Mouse (Mus musculus) forebrain, postnatal 0 days (tissue): ENCODE measurements at regions not wholly inside any gene's neighbourhood (a gene's known extent, or its start where the extent isn't known, plus 50 kb on each side); places are given as distances from the start of the nearest gene placed in this dataset.

Source experiments
- ATAC-seq: fragments of 200-750 bp; cut with Nextera tagmentation; 2 replicates; pipeline ENCODE4 v1.8.0; 2017; ENCODE audit warnings: mild to moderate bottlenecking, moderate library complexity
- DNase-seq: peaks from one replicate; pipeline ENCODE4 v3.0.0-alpha.2; 2015
- H3K27ac ChIP-seq: fragments of 300-500 bp; sonication (generic); 2 replicates; pipeline ENCODE4 v1.5.1; 2014; ENCODE audit warnings: low read depth, mild to moderate bottlenecking, antibody characterized with exemption, low read length, moderate library complexity, mixed read lengths
- H3K27me3 ChIP-seq: fragments of 300-500 bp; sonication (generic); 2 replicates; pipeline ENCODE4 v1.6.1; 2014; ENCODE audit warnings: mild to moderate bottlenecking, low read length, mixed read lengths; ENCODE audit not compliant: insufficient read depth
- H3K36me3 ChIP-seq: fragments of 300-500 bp; sonication (generic); 2 replicates; pipeline ENCODE4 v1.6.1; 2014; ENCODE audit warnings: mild to moderate bottlenecking, moderate library complexity; ENCODE audit not compliant: insufficient read depth
- H3K4me1 ChIP-seq: fragments of 300-500 bp; sonication (generic); 2 replicates; pipeline ENCODE4 v1.6.1; 2014; ENCODE audit warnings: antibody characterized with exemption; ENCODE audit not compliant: insufficient read depth
- H3K4me2 ChIP-seq: fragments of 300-500 bp; sonication (generic); 2 replicates; pipeline ENCODE4 v1.6.1; 2014; ENCODE audit warnings: low read depth, mild to moderate bottlenecking, moderate library complexity
- H3K4me3 ChIP-seq: fragments of 300-500 bp; sonication (generic); 2 replicates; pipeline ENCODE4 v1.5.1; 2014; ENCODE audit warnings: low read depth, low read length, mixed read lengths
- H3K9ac ChIP-seq: fragments of 300-500 bp; sonication (generic); 2 replicates; pipeline ENCODE4 v1.6.1; 2014; ENCODE audit warnings: mild to moderate bottlenecking
- H3K9me3 ChIP-seq: fragments of 300-500 bp; sonication (generic); 2 replicates; pipeline ENCODE4 v1.6.1; 2016; ENCODE audit warnings: low read length
- CTCF ChIP-seq: sonication (generic); IDR thresholded peaks from 2 replicates; pipeline ENCODE4 v1.5.1; 2016; ENCODE audit warnings: antibody characterized with exemption, control low read depth, low read depth
- WGBS: fragments of 180-500 bp; shearing (Covaris S2); extraction: QIAGEN DNeasy Blood & Tissue Kit; methylation state at CpG from one replicate; pipeline ENCODE4 v1.1.7; 2014; 5-methylcytosine and 5-hydroxymethylcytosine counted together

DNA sequence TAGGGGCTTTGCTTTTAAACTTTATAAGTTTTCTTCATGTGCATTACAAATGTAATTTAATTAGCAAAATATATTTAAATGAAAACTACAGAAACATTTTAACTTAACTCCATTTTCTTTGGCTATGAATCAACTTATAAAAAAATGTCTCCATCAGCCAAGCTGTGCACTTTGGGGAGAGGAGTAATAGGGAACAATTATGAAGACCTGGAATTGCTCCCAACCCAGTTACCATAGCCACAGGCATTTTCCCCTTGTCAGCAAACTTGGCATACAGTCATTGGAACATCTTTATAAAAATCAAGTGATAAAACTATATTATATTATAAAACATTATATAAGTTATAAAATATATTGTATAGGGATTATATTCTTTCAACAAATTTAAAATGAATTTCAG lies 65.0 kb downstream of the Atxn7l3b start:
- no peaks in the 10 kb centered on the region for H3K9me3 ChIP-seq
- DNase-seq: peak; percentile 8
- no peak for ATAC-seq
- H3K27me3 ChIP-seq: no peaks in the 10 kb centered on the region
- TF ChIP-seq CTCF: no peak
- no peak overlapping the region for H3K27ac ChIP-seq
- H3K4me2 ChIP-seq: no peak overlapping the region
- no peaks in the 10 kb centered on the region for H3K36me3 ChIP-seq
- H3K9ac ChIP-seq: no peak overlapping the region
- no peak overlapping the region for H3K4me3 ChIP-seq
- H3K4me1 ChIP-seq: no peaks in the 10 kb centered on the region

DNA sequence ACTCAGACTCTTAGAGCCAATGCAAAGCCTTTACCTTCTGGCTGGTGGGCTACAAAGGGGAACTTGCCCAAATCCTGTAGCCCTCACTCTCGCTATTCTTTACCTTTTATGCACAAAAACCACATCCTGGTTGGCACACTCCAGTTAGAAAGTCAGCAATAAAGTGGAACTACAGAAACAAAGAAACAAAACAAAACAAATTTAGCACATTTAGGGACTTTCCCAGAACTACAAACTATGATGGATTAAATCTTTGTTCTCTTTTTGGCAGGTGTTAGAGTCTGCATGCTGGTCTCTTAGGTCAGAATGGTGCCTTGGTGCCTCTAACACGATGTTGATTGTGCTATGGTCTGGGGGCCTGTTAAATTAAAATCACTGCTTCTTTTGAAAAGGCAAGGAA lies 65.4 kb downstream of the Atxn7l3b start:
- H3K9me3 ChIP-seq: no peaks in the 10 kb centered on the region
- 38% methylated on average over 2 of the region's 2 CpGs for WGBS
- H3K4me3 ChIP-seq: no peak overlapping the region
- DNase-seq (no peak), ATAC-seq (no peak)
- no peak overlapping the region for H3K4me2 ChIP-seq
- TF ChIP-seq CTCF: no peak
- no peaks in the 10 kb centered on the region for H3K36me3 ChIP-seq
- H3K27me3 ChIP-seq: no peaks in the 10 kb centered on the region
- H3K4me1 ChIP-seq: no peaks in the 10 kb centered on the region
- H3K9ac ChIP-seq: no peak overlapping the region
- H3K27ac ChIP-seq: no peak overlapping the region

DNA sequence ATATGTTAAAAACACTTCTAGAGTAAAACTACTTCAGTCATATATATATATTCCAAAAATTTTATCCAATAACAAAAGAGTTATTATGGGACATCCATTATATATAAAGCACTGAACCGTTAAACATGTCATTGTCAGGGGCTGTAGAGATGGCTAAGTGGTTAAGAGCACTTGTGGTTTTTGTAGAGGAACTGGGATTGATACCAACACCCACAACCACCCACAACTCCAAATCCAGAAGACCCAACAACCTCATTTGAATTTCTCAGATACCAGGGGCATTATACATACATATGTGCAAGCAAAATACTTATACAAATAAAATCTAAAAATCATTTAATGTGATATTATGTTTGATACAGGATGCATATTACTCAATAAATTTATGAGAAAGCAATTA lies 76.8 kb downstream of the Atxn7l3b start:
- Histone ChIP-seq H3K27ac (no peak overlapping the region), H3K9ac (no peak overlapping the region), H3K9me3 (no peaks in the 10 kb centered on the region), H3K4me2 (no peak overlapping the region), H3K4me1 (no peaks in the 10 kb centered on the region), H3K27me3 (no peaks in the 10 kb centered on the region), H3K36me3 (no peaks in the 10 kb centered on the region), H3K4me3 (no peak overlapping the region)
- ATAC-seq: no peak
- no peak for DNase-seq
- no peak for TF ChIP-seq CTCF
- WGBS: 74% methylated on average over 1 of the region's 1 CpGs

DNA sequence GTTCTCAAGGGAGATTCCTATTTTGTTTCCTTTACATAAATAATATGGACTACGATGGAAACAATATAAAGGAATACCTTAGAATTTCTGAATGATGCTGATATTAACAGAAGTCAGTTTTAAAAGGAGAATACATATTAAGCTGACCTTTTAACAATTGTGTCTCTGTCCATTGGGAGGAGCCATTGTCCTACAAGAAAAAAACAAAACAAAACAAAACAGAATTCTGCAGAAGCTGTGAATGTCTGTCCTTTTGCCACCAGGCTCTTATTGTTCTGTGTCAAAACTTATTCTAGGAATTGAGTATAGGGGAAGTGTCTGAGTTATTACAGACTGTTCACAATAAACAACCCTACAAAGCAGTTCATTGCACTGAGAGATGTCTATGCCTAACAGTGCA lies 82.6 kb downstream of the Atxn7l3b start:
- H3K9me3 ChIP-seq: no peaks in the 10 kb centered on the region
- H3K27ac ChIP-seq: no peak overlapping the region
- ATAC-seq: no peak
- no peak overlapping the region for H3K9ac ChIP-seq
- H3K4me2 ChIP-seq: no peak overlapping the region
- TF ChIP-seq CTCF: 0 out of 2 replicates have a peak, but pooled peaks have one; percentile 23
- H3K36me3 ChIP-seq: no peaks in the 10 kb centered on the region
- WGBS: 72% methylated on average over 1 of the region's 1 CpGs
- no peak overlapping the region for H3K4me3 ChIP-seq
- H3K4me1 ChIP-seq: no peaks in the 10 kb centered on the region
- DNase-seq: no peak
- H3K27me3 ChIP-seq: no peaks in the 10 kb centered on the region

DNA sequence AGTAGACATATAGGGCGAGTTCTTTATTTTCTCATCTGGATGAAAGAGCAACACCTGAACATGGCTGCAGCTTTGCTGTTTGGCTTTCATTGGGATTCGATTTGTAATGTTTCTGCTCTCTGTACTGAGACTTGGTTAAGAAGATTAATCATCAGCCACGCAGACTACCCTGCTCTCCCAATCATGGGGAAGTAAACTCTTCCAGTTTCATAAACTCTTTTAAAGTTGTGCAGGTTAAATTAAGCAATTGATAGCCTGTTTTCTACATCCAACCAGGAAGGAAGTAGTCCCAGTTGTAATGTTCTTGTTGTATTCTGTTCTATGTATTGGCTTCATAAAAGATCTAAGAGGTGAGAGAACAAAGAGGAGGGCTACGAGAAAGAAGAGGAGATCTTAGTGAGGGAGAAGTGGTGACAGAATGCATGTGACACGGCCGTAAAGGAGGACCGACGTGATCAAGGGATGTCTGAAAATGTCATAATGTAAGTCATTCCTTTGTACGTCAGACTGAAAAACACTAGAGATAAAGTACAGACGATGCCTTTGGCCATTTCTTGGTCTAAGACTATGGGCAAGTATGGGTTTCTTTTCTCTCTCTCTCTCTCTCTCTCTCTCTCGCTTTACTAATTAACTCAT lies 91.3 kb downstream of the Atxn7l3b start:
- no peak for TF ChIP-seq CTCF
- Histone ChIP-seq H3K9me3 (no peaks in the 10 kb centered on the region), H3K9ac (no peak overlapping the region), H3K27me3 (no peaks in the 10 kb centered on the region), H3K4me1 (no peaks in the 10 kb centered on the region), H3K4me2 (no peak overlapping the region), H3K27ac (no peak overlapping the region), H3K36me3 (no peaks in the 10 kb centered on the region), H3K4me3 (no peak overlapping the region)
- 84% methylated on average over 11 of the region's 11 CpGs for WGBS
- DNase-seq (no peak), ATAC-seq (no peak)

DNA sequence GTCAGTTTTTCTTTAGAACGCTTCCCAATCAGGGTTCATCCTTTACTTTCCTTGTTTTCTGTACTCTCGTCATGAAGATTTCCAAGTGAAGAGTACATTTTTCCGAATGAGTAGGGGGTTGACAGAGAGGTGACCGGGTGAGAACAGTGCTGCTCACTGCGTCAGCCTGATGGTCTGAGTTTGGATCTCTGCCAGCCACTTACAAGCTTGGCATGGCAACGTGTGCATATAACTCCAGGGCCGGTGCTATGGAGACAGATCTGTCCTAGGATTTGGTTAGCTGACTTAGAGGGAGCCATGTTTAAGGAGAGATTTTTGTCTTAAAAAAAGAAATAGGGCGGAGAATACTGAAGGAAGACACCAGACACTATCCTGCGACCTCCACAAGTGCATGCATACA lies 92.8 kb downstream of the Atxn7l3b start:
- Histone ChIP-seq H3K27ac (no peak overlapping the region), H3K4me1 (no peaks in the 10 kb centered on the region), H3K4me2 (no peak overlapping the region), H3K9me3 (no peaks in the 10 kb centered on the region), H3K9ac (no peak overlapping the region), H3K36me3 (no peaks in the 10 kb centered on the region), H3K4me3 (no peak overlapping the region), H3K27me3 (no peaks in the 10 kb centered on the region)
- no peak for TF ChIP-seq CTCF
- 64% methylated on average over 9 of the region's 9 CpGs for WGBS
- ATAC-seq: peak; percentile 42; the same call in 1 of the 2 replicates
- DNase-seq: no peak

DNA sequence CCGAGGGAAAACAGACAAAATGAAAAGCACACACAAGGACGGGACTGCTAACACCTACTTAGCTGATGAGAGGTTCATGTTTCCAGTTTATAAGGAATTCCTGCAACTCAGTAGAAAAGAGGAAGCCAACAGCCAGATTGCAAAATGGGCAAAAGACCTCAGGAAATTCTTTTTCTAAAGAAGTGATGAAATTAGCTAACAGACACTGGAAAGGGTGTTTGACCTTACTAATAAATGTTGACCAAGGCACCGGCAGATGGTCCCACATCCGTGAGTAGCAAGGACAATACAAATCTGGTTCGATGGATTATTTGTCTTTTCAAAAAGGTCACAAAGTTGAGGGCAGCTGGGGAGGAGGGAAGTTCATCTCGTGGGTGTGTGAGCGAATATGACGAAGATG lies 93.3 kb downstream of the Atxn7l3b start:
- DNase-seq: no peak
- Histone ChIP-seq H3K9me3 (no peaks in the 10 kb centered on the region), H3K4me2 (no peak overlapping the region), H3K9ac (no peak overlapping the region), H3K27me3 (no peaks in the 10 kb centered on the region), H3K4me3 (no peak overlapping the region), H3K4me1 (no peaks in the 10 kb centered on the region), H3K27ac (no peak overlapping the region), H3K36me3 (no peaks in the 10 kb centered on the region)
- WGBS: 75% methylated on average over 8 of the region's 8 CpGs
- no peak for TF ChIP-seq CTCF
- ATAC-seq: no peak

DNA sequence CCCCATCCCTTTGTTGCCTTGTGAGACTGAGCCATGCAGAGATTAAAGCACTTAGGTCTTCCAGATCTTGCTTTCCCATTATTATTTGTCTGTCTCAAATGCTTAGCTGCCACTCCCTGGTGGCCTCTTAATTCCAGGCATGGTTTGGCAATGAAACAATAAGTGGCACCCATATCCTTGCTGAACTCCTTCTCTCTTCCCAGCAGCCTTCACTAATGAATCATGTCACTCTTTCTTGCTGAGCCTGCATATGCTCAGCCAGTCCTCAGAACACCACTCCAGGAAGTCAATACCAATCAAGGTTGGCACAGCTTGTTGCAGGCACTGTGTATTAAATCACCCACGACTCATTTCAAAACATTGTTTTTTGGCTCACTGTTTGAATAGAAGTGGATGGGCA lies 118.6 kb downstream of the Atxn7l3b start:
- H3K4me2 ChIP-seq: no peak overlapping the region
- H3K36me3 ChIP-seq: no peaks in the 10 kb centered on the region
- WGBS: 13% methylated on average over 1 of the region's 1 CpGs
- TF ChIP-seq CTCF: no peak
- H3K4me1 ChIP-seq: no peaks in the 10 kb centered on the region
- peak; percentile 51; the same call in 1 of the 2 replicates for ATAC-seq
- no peak overlapping the region for H3K9ac ChIP-seq
- H3K27me3 ChIP-seq: no peaks in the 10 kb centered on the region
- H3K4me3 ChIP-seq: no peak overlapping the region
- H3K9me3 ChIP-seq: no peaks in the 10 kb centered on the region
- peak; percentile 7 for DNase-seq
- H3K27ac ChIP-seq: no peak overlapping the region
